Mouse (Mus musculus) brain, embryonic 14.5 days (tissue): Measurements from ENCODE around the gene Atrip. TPM values are rescaled to one million over a fixed set of nuclear protein-coding genes. Genes with fewer than 3 reads are reported as not detected.

Source experiments
- DNase-seq: peaks from one replicate; pipeline ENCODE4 v3.0.0-alpha.2; 2011; ENCODE audit warnings: low read depth
- CTCF ChIP-seq: fragments of 200-500 bp; IDR thresholded peaks from 2 replicates; pipeline ENCODE4 v1.5.1; 2012; ENCODE audit warnings: inconsistent platforms, mild to moderate bottlenecking, moderate library complexity, borderline replicate concordance; ENCODE audit not compliant: insufficient read depth, insufficient read length; ENCODE audit errors: extremely low read depth
- POLR2A ChIP-seq: fragments of 200-500 bp; IDR thresholded peaks from 2 replicates; pipeline ENCODE4 v1.6.1; 2012; ENCODE audit warnings: mild to moderate bottlenecking, inconsistent platforms, borderline replicate concordance; ENCODE audit not compliant: poor library complexity, insufficient read depth, insufficient read length, severe bottlenecking; ENCODE audit errors: extremely low read depth
- polyA plus RNA-seq: library from polyadenylated mRNA; depleted of rRNA; stranded (reverse); fragments of >200 nt; gene quantifications from 2 replicates; pipeline ENCODE4 v1.2.3, GENCODE M21; 2012

The Atrip gene
- polyA plus RNA-seq, 1 experiment, result 43.6 TPM

DNA sequence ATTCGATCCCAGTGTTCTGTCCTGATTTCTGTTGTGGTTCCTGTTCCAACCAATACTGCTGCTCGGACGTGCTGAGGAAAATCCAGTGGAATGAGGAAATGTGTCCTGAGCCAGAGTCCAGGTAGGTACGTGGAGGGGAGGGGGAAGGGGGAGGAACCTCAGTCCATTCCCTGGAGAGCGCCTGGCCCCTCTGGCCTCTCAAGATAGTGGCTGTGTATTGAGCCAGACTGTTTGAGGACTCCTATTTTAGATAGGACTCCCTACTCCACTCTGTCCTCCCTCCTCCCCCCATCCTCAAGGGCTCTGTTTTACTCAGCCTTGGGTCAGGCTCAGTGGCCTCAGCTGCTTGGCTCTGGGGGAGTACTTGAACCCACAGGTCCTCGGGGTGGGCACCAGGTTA lies 33.0 kb downstream of the Atrip start:
- no peak for TF ChIP-seq POLR2A
- no peak for TF ChIP-seq CTCF
- no peak for DNase-seq

GRCm38 (mm10) chr9:109040216-109040615 lies 33.7 kb downstream of the Atrip start:
- TF ChIP-seq CTCF (no peak), POLR2A (no peak)
- no peak for DNase-seq

DNA sequence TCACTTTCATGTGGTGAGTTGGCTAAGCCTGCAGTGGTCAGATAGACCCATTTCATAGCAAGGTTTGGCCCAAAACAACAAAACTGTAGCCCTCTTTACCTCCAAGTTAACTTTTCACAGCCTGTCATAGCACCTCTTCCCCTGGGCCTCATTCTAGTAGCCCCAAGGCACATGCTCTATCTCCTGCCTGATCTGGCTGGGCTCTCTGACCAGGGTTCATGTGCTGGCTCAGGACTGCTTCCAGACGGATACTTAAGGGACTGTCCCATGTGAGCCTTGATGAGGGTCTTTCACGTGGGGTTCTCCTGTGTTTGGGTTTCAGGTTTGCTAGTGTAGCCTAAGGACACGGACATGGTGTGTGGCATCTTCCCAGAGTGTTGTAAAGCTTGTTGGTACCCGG lies 34.2 kb downstream of the Atrip start:
- no peak for TF ChIP-seq POLR2A
- DNase-seq, result no peak

- no peak for TF ChIP-seq CTCF
- TF ChIP-seq POLR2A, result no peak
- DNase-seq, result no peak
Observed at GRCm38 (mm10) chr9:109038901-109039364, 35.0 kb downstream of the Atrip start.

GRCm38 (mm10) chr9:109038086-109038895 lies 35.6 kb downstream of the Atrip start, which contains the start of gene Shisa5:
Gene Shisa5 (plus strand): TSS chr9:109038565.
- TF ChIP-seq POLR2A (0 out of 2 replicates have a peak, but pooled peaks have one; percentile 28), CTCF (no peak)
- peak; percentile 68 for DNase-seq

- TF ChIP-seq CTCF (no peak), POLR2A (no peak)
- DNase-seq, result no peak
Observed at GRCm38 (mm10) chr9:109032435-109032834, 41.5 kb downstream of the Atrip start.

DNA sequence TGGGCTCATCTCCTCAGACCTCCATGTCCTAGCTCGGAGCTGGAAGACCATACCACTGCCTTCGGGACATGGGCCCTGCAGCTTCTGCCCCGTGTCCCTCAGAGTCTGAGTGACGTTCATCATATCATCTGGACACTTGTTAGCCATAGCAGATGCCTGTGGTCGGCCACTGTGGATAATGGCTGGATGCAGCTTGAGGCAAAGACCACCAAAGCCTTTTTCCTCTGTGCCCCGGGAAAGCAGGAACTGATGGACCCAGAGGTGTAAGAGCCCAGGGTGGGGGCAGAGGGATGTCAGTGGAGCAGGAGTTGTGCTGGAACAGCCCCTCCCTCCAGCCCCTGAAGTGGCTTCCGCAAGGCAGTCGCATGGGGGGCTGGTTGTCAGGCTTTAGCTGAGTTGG lies 42.2 kb downstream of the Atrip start:
- TF ChIP-seq POLR2A, result no peak
- TF ChIP-seq CTCF, result no peak
- DNase-seq, result no peak

DNA sequence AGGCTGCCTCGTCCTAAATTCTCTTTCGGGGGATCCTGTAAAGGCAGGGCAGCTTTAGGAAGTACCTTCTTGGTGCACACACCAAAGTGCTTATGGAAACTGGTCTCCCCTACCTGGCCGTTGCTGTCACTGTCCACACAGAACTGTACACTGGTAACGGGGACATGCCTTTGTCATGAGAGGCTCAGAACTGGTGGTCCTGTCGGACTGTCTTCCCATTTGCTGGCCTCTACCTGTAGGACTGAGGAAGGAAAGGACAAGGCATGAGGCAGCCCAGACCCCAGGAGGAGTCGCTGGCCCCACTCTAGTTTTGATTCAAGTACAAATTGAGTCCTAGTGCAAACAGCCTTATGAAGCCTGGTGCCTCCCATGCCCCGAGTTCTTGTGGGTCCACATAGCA lies 42.9 kb downstream of the Atrip start:
- no peak for DNase-seq
- no peak for TF ChIP-seq POLR2A
- no peak for TF ChIP-seq CTCF

- TF ChIP-seq CTCF, result no peak
- no peak for TF ChIP-seq POLR2A
- DNase-seq, result no peak
Observed at GRCm38 (mm10) chr9:109030312-109030711, 43.6 kb downstream of the Atrip start.

GRCm38 (mm10) chr9:109028919-109029318 lies 45.0 kb downstream of the Atrip start:
- TF ChIP-seq POLR2A (no peak), CTCF (no peak)
- no peak for DNase-seq

DNA sequence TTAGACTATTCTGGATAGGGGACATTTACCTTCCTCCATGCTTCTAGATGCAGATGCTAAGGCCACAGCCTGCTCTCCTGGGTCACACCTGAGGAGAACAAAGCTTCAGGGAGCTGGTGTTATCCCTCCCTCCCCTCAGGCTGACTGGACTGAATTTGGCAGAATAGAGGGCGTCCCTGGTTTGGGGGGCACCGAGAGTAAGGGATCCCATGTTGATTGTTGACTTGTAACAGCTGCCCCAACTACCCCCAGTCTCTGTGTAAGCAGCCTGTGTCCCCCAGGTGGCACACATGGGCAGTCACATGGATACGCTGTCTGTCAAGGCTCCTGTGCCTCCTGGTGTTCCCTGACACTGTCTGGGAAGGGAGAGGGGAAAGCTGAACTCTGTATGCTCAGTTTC lies 45.5 kb downstream of the Atrip start:
- no peak for DNase-seq
- no peak for TF ChIP-seq CTCF
- no peak for TF ChIP-seq POLR2A

- DNase-seq, result no peak
- no peak for TF ChIP-seq CTCF
- TF ChIP-seq POLR2A, result no peak
Observed at GRCm38 (mm10) chr9:109027521-109027920, 46.4 kb downstream of the Atrip start.

GRCm38 (mm10) chr9:109022866-109023685 lies 50.8 kb downstream of the Atrip start:
- no peak for DNase-seq

More at GRCm38 (mm10) chr9:109022866-109023685, 50.8 kb downstream of the Atrip start:
- no peak for TF ChIP-seq POLR2A
- TF ChIP-seq CTCF, result no peak
